Mouse (Mus musculus) heart, postnatal 0 days (tissue): ENCODE results near the gene Scfd2. TPM values are rescaled to one million over a fixed set of nuclear protein-coding genes. Genes with fewer than 3 reads are reported as not detected.

Experiments
- ATAC-seq: fragments of 200-750 bp; cut with Nextera tagmentation; 2 replicates; pipeline ENCODE4 v1.8.0; 2017; ENCODE audit warnings: low read depth, moderate number of reproducible peaks, moderate library complexity; ENCODE audit not compliant: insufficient read depth
- DNase-seq: peaks from one replicate; pipeline ENCODE4 v3.0.0-alpha.2; 2016; ENCODE audit warnings: low spot score
- H3K27ac ChIP-seq: fragments of 300-500 bp; sonication (generic); 2 replicates; pipeline ENCODE4 v1.5.1; 2014; ENCODE audit warnings: low read depth, mild to moderate bottlenecking
- H3K27me3 ChIP-seq: fragments of 300-500 bp; sonication (generic); 2 replicates; pipeline ENCODE4 v1.6.1; 2014; ENCODE audit warnings: low read length, mixed read lengths; ENCODE audit not compliant: control insufficient read depth, insufficient read depth
- H3K36me3 ChIP-seq: fragments of 300-500 bp; sonication (generic); replicated peaks from 2 replicates; pipeline ENCODE4 v1.6.1; 2014; ENCODE audit warnings: low read length, mixed read lengths; ENCODE audit not compliant: control insufficient read depth, insufficient read depth
- H3K4me1 ChIP-seq: fragments of 300-500 bp; sonication (generic); 2 replicates; pipeline ENCODE4 v1.6.1; 2014; ENCODE audit warnings: antibody characterized with exemption; ENCODE audit not compliant: control insufficient read depth, insufficient read depth
- H3K4me2 ChIP-seq: fragments of 300-500 bp; sonication (generic); 2 replicates; pipeline ENCODE4 v1.6.1; 2014; ENCODE audit warnings: low read depth, mild to moderate bottlenecking, low read length, moderate library complexity
- H3K4me3 ChIP-seq: fragments of 300-500 bp; sonication (generic); 2 replicates; pipeline ENCODE4 v1.5.1; 2014; ENCODE audit warnings: low read depth, low read length
- H3K9ac ChIP-seq: fragments of 300-500 bp; sonication (generic); replicated peaks from 2 replicates; pipeline ENCODE4 v1.6.1; 2014; ENCODE audit warnings: low read depth, low read length, mixed read lengths
- H3K9me3 ChIP-seq: fragments of 300-500 bp; sonication (generic); replicated peaks from 2 replicates; pipeline ENCODE4 v1.6.1; 2016; ENCODE audit warnings: low read length; ENCODE audit not compliant: control insufficient read depth
- CTCF ChIP-seq: IDR thresholded peaks from 2 replicates; pipeline ENCODE4 v1.5.1; 2016; ENCODE audit warnings: antibody characterized with exemption, control low read depth, low read depth
- EP300 ChIP-seq: IDR thresholded peaks from 2 replicates; pipeline ENCODE4 v1.6.1; 2016; ENCODE audit warnings: antibody characterized with exemption, low read depth
- WGBS: fragments of 180-500 bp; shearing (Covaris S2); extraction: QIAGEN DNeasy Blood & Tissue Kit; methylation state at CpG from one replicate; pipeline ENCODE4 v1.1.7; 2014; 5-methylcytosine and 5-hydroxymethylcytosine counted together
- polyA plus RNA-seq: library from polyadenylated mRNA; unstranded; fragments of >200 nt; fragmentation: Nextera tagmentation; extraction: Ambion mirVana; gene quantifications from 2 replicates; pipeline ENCODE4 v1.2.1, GENCODE M21; 2015
- total RNA-seq: library from RNA; depleted of rRNA; stranded (reverse); fragments of >200 nt; gene quantifications from 2 replicates; pipeline ENCODE4 v1.2.3, GENCODE M21; 2014; ENCODE audit warnings: low replicate concordance

Scfd2 gene
- total and polyA plus RNA-seq, 2 experiments from 2014 or later = 14.2 to 24.3 TPM

DNA sequence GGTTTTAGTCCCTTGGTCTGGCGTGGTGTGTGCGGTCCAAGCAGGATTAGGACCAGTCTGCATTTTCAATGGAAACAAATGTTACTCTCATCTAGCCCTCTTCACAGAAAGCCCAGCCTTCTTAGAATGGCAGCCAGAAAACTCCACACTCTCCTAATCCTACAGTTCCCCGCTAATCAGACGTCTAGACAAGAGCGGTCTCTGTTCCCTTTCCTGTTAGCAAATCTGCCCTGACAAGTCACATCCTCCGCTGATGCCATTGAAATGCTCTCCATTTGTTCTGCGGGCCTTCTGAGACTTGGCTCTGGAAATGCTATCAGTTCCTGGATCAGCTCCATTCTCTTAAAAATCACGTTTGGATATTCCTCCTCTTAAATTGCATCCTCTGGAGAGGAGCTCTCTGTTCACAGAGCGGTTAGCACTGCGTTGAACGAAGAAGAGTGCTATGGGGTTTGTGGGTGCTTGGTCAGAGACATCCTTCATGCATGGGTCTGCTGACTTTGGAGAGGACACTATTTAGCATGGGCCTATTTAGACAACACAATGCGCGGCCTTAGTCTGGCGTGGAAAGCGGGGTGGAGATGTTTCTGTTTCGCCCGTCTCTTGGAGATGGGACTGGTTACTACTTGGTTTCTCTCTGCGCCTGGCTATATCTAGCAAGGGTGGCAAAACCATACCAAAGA lies 358.3 kb downstream of the Scfd2 start:
- H3K4me1 ChIP-seq = peaks cover 23% of the 10 kb centered on the region
- ATAC-seq (peak; percentile 37), DNase-seq (peak; percentile 72)
- H3K27me3 ChIP-seq = no peaks in the 10 kb centered on the region
- no peaks in the 10 kb centered on the region for H3K9me3 ChIP-seq
- H3K9ac ChIP-seq = no peak overlapping the region
- TF ChIP-seq EP300 = no peak; the same call in none of the 2 replicates
- TF ChIP-seq CTCF = no peak
- H3K4me3 ChIP-seq = no peak overlapping the region
- H3K27ac ChIP-seq = peak overlapping the region; percentile 88
- H3K36me3 ChIP-seq = no peaks in the 10 kb centered on the region
- WGBS = 52% methylated on average over 18 of the region's 18 CpGs
- peak overlapping the region; percentile 56; the same call in 1 of the 2 replicates for H3K4me2 ChIP-seq

DNA sequence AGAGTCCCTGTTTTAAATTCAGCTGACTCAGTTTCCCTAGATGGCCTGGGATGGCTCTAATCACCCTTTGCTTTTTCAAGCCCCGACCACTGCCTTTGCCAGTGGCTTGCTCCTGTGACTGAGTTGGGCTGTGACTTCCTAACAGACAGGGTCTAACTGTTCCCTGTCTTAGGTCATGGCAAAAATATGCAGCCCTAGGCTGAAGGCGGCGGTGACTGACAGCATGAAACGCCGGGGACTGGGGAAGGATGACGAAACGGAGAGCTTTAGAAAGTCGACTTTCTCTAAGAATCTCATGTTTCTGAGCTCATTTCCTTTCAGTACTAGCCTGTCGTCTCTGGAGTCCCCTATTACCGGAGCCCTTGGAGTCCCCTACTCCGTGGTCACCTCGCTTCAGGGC lies 359.4 kb downstream of the Scfd2 start:
- Histone ChIP-seq H3K9me3 (no peaks in the 10 kb centered on the region), H3K9ac (no peak overlapping the region), H3K4me1 (peaks cover 23% of the 10 kb centered on the region)

DNA sequence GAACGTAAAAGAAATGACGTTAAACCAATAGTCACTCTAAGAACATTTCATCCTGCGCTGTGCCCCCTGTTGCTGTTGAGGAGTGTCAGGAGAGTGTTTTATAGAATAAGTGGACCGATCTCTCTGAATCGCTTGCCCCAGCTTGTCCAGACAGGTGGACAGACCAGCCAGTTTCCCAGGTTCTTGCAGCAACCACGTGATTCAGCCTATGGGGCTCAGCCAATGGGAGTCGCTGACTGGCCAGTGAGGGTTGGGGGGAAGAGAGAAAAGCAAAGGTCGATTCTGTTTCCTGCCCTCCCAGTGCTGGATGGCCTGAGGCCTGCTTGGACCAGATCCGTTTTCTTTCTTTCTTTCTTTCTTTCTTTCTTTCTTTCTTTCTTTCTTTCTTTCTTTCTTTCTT lies 359.8 kb downstream of the Scfd2 start:
- H3K4me1 ChIP-seq = peaks cover 23% of the 10 kb centered on the region
- TF ChIP-seq EP300 (no peak), CTCF (no peak)
- DNase-seq (no peak), ATAC-seq (no peak)
- no peaks in the 10 kb centered on the region for H3K27me3 ChIP-seq
- H3K4me3 ChIP-seq = no peak overlapping the region
- peak overlapping the region; percentile 88 for H3K27ac ChIP-seq
- H3K9me3 ChIP-seq = no peaks in the 10 kb centered on the region
- H3K9ac ChIP-seq = no peak overlapping the region
- 67% methylated on average over 9 of the region's 9 CpGs for WGBS
- H3K36me3 ChIP-seq = no peaks in the 10 kb centered on the region
- no peak overlapping the region for H3K4me2 ChIP-seq

More for the DNA sequence above, 359.4 kb downstream of the Scfd2 start:
- H3K27me3 ChIP-seq = no peaks in the 10 kb centered on the region
- peak overlapping the region; percentile 88 for H3K27ac ChIP-seq
- H3K4me3 ChIP-seq = peak overlapping the region; percentile 17
- H3K36me3 ChIP-seq = no peaks in the 10 kb centered on the region
- peak overlapping the region; percentile 56 for H3K4me2 ChIP-seq
- WGBS = 17% methylated on average over 12 of the region's 12 CpGs
- peak; percentile 86 for ATAC-seq
- TF ChIP-seq CTCF (no peak), EP300 (no peak)
- peak; percentile 87 for DNase-seq

DNA sequence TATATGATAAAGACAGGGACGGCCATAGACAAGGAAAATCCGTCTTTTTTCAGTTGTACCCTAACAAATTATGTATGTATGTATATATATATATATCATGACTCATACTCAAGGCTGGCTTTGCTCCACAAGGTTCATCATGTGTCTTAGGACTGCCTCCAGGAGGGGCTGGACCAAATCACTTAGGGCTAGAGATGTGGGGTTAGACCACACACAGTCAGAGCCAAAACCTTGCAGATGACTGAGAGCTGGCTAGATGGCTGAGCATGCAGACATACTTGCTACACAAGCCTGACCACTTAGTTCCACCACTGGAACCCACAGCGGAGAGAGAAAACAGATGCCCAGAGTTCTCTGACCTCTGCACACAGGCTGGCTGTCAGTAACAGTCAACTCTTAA lies 363.5 kb downstream of the Scfd2 start:
- ATAC-seq (no peak), DNase-seq (no peak)
- Histone ChIP-seq H3K27ac (no peak overlapping the region; the same call in 1 of the 2 replicates), H3K9ac (no peak overlapping the region), H3K4me2 (no peak overlapping the region), H3K9me3 (no peaks in the 10 kb centered on the region), H3K27me3 (no peaks in the 10 kb centered on the region), H3K4me1 (peaks cover 27% of the 10 kb centered on the region), H3K4me3 (no peak overlapping the region), H3K36me3 (no peaks in the 10 kb centered on the region)
- 81% methylated on average over 3 of the region's 3 CpGs for WGBS
- TF ChIP-seq CTCF (no peak), EP300 (no peak)

DNA sequence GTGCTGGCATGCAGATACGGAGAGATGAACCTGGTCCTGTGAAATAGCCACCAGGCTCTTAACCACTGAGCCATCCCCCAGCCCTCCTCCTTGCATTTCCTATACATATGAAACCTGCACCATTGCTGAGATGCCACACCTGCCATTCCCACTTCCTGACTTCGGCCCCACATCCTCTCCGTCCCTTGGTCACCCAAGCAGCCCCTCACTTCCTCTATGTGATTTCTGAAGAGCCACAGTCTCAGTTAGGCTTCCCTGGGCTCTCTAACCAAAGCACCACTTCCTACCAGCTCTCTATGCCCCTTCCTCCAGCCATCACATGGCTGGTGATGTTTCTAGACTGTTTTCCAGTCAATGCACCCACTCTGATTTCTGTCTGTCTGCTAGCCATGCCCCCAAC lies 364.9 kb downstream of the Scfd2 start:
- 84% methylated on average over 3 of the region's 3 CpGs for WGBS

DNA sequence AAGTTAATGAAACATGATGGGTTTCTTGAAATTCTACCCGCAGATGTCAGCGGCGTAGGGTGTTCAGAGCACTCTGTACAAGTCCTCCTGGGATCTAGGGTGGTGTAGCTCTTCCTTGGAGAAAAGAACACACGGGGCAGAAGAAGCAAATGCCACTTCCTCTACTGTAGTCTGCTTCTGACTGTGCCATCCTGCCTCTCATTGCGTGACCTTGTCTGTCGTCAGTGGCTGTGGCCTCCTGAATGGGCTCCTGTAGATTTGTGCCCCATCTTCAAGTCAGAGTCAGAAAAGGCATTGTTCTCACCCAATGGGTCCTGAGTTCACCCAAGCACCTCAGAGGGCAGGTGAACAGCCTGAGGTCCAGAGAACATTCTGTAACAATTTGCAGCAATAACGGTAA lies 367.0 kb downstream of the Scfd2 start:
- 88% methylated on average over 7 of the region's 7 CpGs for WGBS
- no peak for ATAC-seq
- H3K4me1 ChIP-seq = peaks cover 38% of the 10 kb centered on the region

More for the DNA sequence above, 364.9 kb downstream of the Scfd2 start:
- H3K4me2 ChIP-seq = no peak overlapping the region
- DNase-seq (no peak), ATAC-seq (no peak)
- no peaks in the 10 kb centered on the region for H3K9me3 ChIP-seq
- TF ChIP-seq CTCF (no peak), EP300 (no peak)
- no peak overlapping the region for H3K4me3 ChIP-seq
- no peaks in the 10 kb centered on the region for H3K36me3 ChIP-seq
- no peak overlapping the region for H3K9ac ChIP-seq
- peaks cover 31% of the 10 kb centered on the region for H3K4me1 ChIP-seq
- H3K27me3 ChIP-seq = no peaks in the 10 kb centered on the region
- H3K27ac ChIP-seq = no peak overlapping the region

More for the DNA sequence above, 367.0 kb downstream of the Scfd2 start:
- H3K9me3 ChIP-seq = no peaks in the 10 kb centered on the region
- TF ChIP-seq CTCF (no peak), EP300 (no peak)
- no peak overlapping the region for H3K4me2 ChIP-seq
- no peaks in the 10 kb centered on the region for H3K36me3 ChIP-seq
- no peak overlapping the region for H3K4me3 ChIP-seq
- no peak for DNase-seq
- H3K27ac ChIP-seq = no peak overlapping the region
- H3K27me3 ChIP-seq = no peaks in the 10 kb centered on the region
- no peak overlapping the region for H3K9ac ChIP-seq
